Mouse (Mus musculus): ENCODE data around the gene Atn1. TPM values are rescaled to one million over a fixed set of nuclear protein-coding genes. Genes with fewer than 3 reads are reported as not detected.
"Not testable (repeated sequence)": the region's sequence is repeated elsewhere in the genome, so short reads cannot be mapped to it uniquely, and the experiment has no call there.

The Atn1 gene
- 60.7 and 63.3 TPM in 2 replicates for polyA plus RNA-seq (2012; rRNA removed)

GRCm38 (mm10) chr6:124755831-124756595 is at the start of gene Atn1, which contains the start of gene Gm45234:
Gene Atn1 (minus strand): TSS chr6:124756524.
Gene Gm45234 (minus strand): TSS chr6:124756021.
- H3K4me1 ChIP-seq (ENCODE audit: control insufficient read depth, insufficient read depth, low read length) = peaks cover 6% of the 10 kb centered on the region
- H3K27ac ChIP-seq (ENCODE audit: insufficient read depth, low read length) = peak within 1 kb of the TSS; percentile 75
- peak within 1 kb of the TSS; percentile 85 for H3K4me3 ChIP-seq (ENCODE audit: insufficient read depth, low read length)

GRCm38 (mm10) chr6:124805341-124806321 is 49.3 kb upstream of the Atn1 start:
- H3K4me3 ChIP-seq (ENCODE audit: insufficient read depth, low read length) = peak overlapping the region; percentile 33
- TF ChIP-seq POLR2A (IDR thresholded peaks at IDR 0.05; ENCODE audit: extremely low read depth, insufficient read depth, low read length) (peak; percentile 90), CTCF (IDR thresholded peaks at IDR 0.05; ENCODE audit: extremely low read depth, insufficient read depth, low read length) (no peak)
- H3K4me1 ChIP-seq (ENCODE audit: control insufficient read depth, insufficient read depth, low read length) = peaks cover 7% of the 10 kb centered on the region; the same call in 1 of the 2 replicates
- H3K27ac ChIP-seq (ENCODE audit: insufficient read depth, low read length) = peak overlapping the region; percentile 61

More at GRCm38 (mm10) chr6:124755831-124756595, at the start of gene Atn1, which contains the start of gene Gm45234:
- TF ChIP-seq CTCF (IDR thresholded peaks at IDR 0.05; ENCODE audit: extremely low read depth, insufficient read depth, low read length) = no peak
- TF ChIP-seq POLR2A (IDR thresholded peaks at IDR 0.05; ENCODE audit: extremely low read depth, insufficient read depth, low read length) = no peak

GRCm38 (mm10) chr6:124804341-124804740 is 48.0 kb upstream of the Atn1 start:
- H3K4me1 ChIP-seq (ENCODE audit: control insufficient read depth, insufficient read depth, low read length) = peaks cover 7% of the 10 kb centered on the region; the same call in 1 of the 2 replicates
- TF ChIP-seq POLR2A (IDR thresholded peaks at IDR 0.05; ENCODE audit: extremely low read depth, insufficient read depth, low read length) = no peak
- TF ChIP-seq CTCF (IDR thresholded peaks at IDR 0.05; ENCODE audit: extremely low read depth, insufficient read depth, low read length) = no peak
- H3K4me3 ChIP-seq (ENCODE audit: insufficient read depth, low read length) = no peak overlapping the region
- no peak overlapping the region for H3K27ac ChIP-seq (ENCODE audit: insufficient read depth, low read length)

GRCm38 (mm10) chr6:124803691-124804090 is 47.4 kb upstream of the Atn1 start:
- not testable (repeated sequence) for H3K27ac ChIP-seq (ENCODE audit: insufficient read depth, low read length); H3K4me3 ChIP-seq (ENCODE audit: insufficient read depth, low read length); H3K4me1 ChIP-seq (ENCODE audit: control insufficient read depth, insufficient read depth, low read length)

DNA sequence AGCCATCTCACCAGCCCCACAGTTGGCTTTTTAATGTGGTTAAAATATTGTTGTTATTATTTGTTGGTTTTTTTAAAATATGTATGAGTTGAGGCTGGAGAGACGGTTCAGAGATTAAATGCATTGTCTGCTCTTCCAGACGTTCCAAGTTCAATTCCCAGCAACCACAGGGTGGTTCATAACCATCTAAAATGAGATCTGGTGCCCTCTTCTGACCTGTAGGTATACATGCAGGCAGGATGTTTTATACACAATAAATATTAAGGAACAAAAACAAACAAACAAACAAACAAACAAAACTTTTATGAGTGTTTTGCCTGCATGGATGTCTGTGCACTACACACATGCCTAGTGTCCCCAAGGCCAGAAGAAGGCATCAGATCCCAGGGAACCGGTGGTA is 46.7 kb upstream of the Atn1 start:
- Histone ChIP-seq H3K27ac (ENCODE audit: insufficient read depth, low read length) (no peak overlapping the region), H3K4me1 (ENCODE audit: control insufficient read depth, insufficient read depth, low read length) (peaks cover 7% of the 10 kb centered on the region; the same call in 1 of the 2 replicates), H3K4me3 (ENCODE audit: insufficient read depth, low read length) (no peak overlapping the region)
- TF ChIP-seq POLR2A (IDR thresholded peaks at IDR 0.05; ENCODE audit: extremely low read depth, insufficient read depth, low read length) = no peak

DNA sequence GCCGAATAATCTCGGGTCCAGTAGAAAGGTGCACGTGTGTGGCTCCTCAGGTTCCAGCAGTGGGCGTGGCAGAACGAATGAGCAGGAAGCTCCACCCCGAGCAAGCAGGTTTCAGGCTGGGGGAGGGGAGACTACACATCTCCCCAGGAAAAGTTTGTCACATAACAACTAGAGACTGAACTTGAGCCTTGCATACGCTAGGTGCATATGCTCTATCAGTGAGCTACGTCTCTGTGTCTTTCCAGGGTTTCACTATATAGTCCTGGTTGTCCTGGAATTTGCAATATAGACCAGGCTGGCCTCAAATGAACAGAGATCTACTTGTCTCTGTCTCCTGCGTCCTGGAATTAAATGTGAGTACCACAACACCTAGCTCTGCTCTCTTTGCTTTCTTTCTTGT is 46.1 kb upstream of the Atn1 start:
- H3K4me3 ChIP-seq (ENCODE audit: insufficient read depth, low read length); H3K4me1 ChIP-seq (ENCODE audit: control insufficient read depth, insufficient read depth, low read length); H3K27ac ChIP-seq (ENCODE audit: insufficient read depth, low read length): not testable (repeated sequence)

GRCm38 (mm10) chr6:124796200-124796599 is 39.9 kb upstream of the Atn1 start:
- H3K4me1 ChIP-seq (ENCODE audit: control insufficient read depth, insufficient read depth, low read length) = no peaks in the 10 kb centered on the region
- H3K27ac ChIP-seq (ENCODE audit: insufficient read depth, low read length) = no peak overlapping the region
- H3K4me3 ChIP-seq (ENCODE audit: insufficient read depth, low read length) = no peak overlapping the region
- TF ChIP-seq CTCF (IDR thresholded peaks at IDR 0.05; ENCODE audit: extremely low read depth, insufficient read depth, low read length) (no peak), POLR2A (IDR thresholded peaks at IDR 0.05; ENCODE audit: extremely low read depth, insufficient read depth, low read length) (no peak)

GRCm38 (mm10) chr6:124795781-124796180 is 39.5 kb upstream of the Atn1 start:
- TF ChIP-seq POLR2A (IDR thresholded peaks at IDR 0.05; ENCODE audit: extremely low read depth, insufficient read depth, low read length) (no peak), CTCF (IDR thresholded peaks at IDR 0.05; ENCODE audit: extremely low read depth, insufficient read depth, low read length) (no peak)
- Histone ChIP-seq H3K27ac (ENCODE audit: insufficient read depth, low read length) (no peak overlapping the region), H3K4me3 (ENCODE audit: insufficient read depth, low read length) (no peak overlapping the region), H3K4me1 (ENCODE audit: control insufficient read depth, insufficient read depth, low read length) (no peaks in the 10 kb centered on the region)

DNA sequence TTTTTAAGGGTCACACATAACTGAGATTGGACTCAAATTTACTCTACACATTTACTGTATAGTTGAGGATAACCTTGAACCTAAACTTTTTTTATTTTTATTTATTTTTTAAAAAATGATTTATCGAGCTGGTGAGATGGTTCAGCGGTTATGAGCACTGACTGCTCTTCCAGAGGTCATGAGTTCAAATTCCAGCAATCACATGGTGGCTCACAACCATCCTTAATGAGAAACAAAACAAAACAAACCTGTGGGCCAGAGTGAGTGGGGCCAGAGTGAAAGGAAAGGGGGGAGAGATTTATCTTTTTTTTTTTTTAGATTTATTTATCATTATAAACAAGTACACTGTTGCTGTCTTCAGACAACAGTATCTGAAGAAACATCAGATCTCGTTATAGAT is 35.6 kb upstream of the Atn1 start:
- Histone ChIP-seq H3K4me3 (ENCODE audit: insufficient read depth, low read length) (no peak overlapping the region), H3K27ac (ENCODE audit: insufficient read depth, low read length) (no peak overlapping the region), H3K4me1 (ENCODE audit: control insufficient read depth, insufficient read depth, low read length) (no peaks in the 10 kb centered on the region)
- TF ChIP-seq POLR2A (IDR thresholded peaks at IDR 0.05; ENCODE audit: extremely low read depth, insufficient read depth, low read length) (no peak), CTCF (IDR thresholded peaks at IDR 0.05; ENCODE audit: extremely low read depth, insufficient read depth, low read length) (no peak)

DNA sequence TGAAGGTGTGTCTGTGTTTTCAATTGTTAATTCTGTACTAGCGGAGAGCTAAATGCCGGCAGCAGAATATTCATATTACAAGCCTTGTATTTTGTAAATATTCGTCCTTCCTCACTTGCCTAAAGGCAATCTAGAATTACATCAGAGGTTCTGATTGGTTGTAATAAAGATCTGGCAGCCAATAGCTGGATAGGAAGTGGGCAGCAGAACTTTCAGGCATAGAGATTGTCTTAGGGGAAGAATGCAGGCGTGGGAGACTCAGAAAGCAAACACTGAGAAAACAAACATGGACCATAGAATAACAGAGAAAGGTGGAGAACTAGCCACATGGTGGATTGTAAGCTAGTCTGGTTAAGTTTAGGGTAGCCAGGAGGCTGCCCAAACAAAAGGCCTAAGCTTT is 33.8 kb upstream of the Atn1 start:
- Histone ChIP-seq H3K4me1 (ENCODE audit: control insufficient read depth, insufficient read depth, low read length) (no peaks in the 10 kb centered on the region), H3K4me3 (ENCODE audit: insufficient read depth, low read length) (no peak overlapping the region), H3K27ac (ENCODE audit: insufficient read depth, low read length) (no peak overlapping the region)
- TF ChIP-seq CTCF (IDR thresholded peaks at IDR 0.05; ENCODE audit: extremely low read depth, insufficient read depth, low read length) (no peak), POLR2A (IDR thresholded peaks at IDR 0.05; ENCODE audit: extremely low read depth, insufficient read depth, low read length) (no peak)
